Mouse (Mus musculus): ENCODE measurements at regions not wholly inside any gene's neighbourhood (a gene's known extent, or its start where the extent isn't known, plus 50 kb on each side); places are given as distances from the start of the nearest gene placed in this dataset.

DNA sequence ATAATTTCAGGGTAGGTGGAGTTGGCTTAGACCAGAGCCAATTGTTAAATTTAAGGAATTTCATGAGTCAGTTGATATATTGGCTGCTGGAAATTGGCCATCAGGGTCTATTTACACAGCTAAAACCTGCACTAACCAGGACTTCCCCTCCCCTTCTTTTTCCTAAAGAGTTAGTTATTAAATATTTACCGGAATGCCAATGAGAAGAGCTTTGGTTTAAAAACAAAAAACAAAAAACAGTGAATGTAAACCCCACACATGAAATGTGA, 294.6 kb downstream of the Epha4 start:
- no peak for DNase-seq (ENCODE audit: extremely low read depth, insufficient read length, low spot score)

DNA sequence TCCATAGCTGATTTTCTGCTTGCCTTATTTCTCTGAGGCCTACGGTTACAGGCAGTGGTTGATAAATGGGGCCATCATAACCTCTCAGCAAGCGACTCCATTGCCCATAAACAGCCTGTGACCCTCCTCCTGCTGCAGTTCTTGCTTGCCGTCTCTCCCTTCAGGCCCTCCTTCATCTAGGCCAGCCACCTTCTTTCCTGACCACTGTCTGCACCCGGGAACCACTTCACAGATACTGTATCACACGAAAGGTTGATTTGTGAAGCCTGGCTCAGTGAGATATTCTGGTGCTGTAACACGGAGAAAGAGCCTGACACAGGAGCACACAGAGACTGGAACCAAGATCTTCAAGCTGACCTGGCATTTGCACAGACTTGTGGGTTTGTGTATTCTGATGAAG, 294.1 kb downstream of the Epha4 start:
- DNase-seq (ENCODE audit: extremely low read depth, insufficient read length, low spot score): no peak

DNA sequence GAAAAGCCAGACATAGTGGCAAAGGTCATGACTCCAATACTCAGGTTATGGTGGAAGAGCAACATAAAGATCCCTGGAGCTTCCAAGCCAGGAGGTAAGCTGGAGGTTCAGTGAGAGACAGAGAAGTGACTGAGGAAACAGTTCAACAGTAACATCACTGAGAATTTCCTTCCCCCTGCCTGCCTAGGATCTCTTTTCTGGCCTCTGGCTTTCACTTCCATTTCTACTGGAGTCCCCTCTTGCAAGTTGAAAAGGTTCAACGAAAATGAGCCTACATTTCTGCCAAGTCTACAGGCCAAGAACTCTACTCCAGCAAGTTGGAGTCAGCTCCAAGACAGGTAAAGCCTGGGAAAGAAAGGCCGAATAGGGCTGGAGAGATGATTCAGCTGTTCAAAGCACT, 293.0 kb downstream of the Epha4 start:
- DNase-seq (ENCODE audit: extremely low read depth, insufficient read length, low spot score): no peak

DNA sequence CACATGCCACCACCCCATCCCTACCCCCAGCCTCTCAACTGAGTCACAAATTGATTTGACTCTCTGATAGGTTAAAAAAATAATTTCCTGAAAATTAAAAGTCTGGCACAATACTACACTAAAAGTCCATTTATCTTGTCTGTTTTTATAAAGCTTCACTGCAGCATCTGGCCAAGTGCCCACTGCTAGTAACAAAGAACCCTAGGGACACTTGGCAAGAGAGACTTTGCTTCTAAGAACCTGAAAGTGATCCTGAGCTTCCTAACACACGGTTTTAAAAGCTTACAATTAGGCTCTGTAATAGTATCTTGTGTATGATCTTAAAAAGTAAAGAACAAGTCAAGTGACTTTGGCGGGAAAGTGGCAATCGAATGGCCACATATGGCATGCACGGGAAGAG, 288.3 kb downstream of the Epha4 start:
- DNase-seq (ENCODE audit: extremely low read depth, insufficient read length, low spot score): no peak

DNA sequence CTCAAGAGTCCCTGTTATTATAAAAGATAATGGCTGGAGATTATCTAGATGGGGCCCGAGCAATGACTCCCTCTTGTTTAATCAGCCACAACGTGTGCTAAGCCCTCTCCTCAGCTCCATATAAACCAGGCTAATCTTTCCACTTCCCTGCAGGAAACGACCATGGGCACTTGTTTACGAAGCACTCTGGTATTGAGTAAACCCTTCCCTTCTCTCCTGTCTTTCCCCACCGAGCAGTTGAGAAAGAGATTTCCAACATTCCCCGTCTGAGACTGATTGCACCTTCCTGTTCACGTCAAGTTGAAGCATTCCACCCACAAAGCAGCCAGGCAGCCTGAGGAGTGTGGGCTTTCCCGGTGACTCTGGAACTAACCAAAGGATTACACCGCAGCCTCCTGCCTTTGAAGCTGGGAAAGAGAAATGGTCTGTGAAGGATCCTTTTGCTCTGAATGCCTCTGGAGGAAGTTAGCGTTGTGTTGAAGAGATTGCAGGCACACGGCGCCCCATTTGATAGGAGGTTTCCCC, 287.8 kb downstream of the Epha4 start:
- no peak for DNase-seq (ENCODE audit: extremely low read depth, insufficient read length, low spot score)

DNA sequence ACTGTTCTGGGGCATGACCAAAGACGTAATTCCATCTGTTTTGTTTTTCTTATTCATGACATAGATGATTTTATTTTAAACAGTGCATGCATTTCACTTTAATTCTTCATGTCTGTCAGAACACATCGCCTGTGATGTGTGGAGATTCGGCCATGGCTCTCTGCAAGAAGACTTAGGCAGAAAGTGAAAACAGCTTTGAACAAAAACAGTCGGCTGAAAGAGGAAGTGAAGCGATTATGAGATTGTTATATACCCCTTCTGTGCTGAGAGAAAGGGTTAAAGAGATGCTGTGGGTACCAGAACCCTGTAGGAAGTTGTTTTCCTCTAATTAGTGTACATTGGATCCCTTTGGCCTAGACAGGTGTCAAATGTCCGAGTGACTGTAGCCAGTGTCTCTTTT, 287.1 kb downstream of the Epha4 start:
- no peak for DNase-seq (ENCODE audit: extremely low read depth, insufficient read length, low spot score)

DNA sequence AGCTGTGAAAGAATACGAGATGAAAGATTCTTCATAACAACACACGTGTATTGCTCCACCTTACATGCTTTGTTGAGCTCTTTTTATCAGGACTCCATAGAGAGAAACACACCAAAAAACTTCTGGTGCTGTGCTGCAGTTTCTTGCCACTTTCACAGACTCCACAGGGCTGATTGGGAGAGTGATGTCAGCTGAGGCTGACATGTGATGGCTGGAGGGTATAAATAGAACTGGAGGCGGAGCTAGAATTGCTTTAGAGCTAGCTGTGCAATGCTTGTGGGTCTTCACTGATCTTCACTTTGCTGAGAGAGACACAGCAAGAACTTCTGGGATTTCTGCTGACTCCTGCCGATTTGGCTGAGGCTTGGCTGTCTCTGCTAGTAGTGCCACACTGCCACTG, 285.3 kb downstream of the Epha4 start:
- DNase-seq (ENCODE audit: extremely low read depth, insufficient read length, low spot score): no peak

DNA sequence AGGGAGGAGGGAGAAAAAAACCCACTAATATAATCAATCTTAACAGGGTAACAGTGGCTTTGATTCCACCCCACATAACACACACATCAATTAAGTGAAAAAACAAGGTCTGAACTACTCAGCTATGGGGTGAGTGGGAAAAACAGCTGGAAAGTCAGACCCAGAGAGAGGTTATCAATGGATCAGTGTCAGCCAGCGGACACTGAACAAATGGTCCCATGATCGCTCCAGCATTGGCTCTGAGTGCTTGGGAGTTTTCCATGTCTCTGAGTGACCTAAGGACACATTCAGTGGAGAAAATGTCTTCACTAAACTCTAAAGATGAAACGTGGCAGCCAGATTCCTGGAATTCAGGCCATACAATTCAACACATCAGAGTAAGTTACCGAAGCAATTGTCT, 281.9 kb downstream of the Epha4 start:
- no peak for DNase-seq (ENCODE audit: extremely low read depth, insufficient read length, low spot score)

DNA sequence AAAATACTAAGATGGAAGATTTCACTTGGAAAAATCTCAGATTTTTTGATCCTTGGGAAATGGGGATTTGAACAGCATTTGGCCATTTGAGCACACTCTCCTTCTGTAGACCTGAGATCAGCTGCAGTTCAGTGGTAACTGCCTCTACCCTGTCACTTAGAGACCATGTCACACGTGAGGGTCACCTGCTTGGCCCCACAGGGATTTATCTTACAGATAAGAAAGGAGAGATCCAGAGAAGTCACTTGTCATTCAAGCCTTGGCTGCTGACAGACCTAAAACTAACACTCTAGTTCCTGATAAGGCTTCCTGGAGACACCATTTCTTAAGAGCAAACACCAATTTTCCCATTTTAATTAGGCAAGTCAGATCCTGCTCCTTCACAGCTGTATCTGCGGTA, 270.2 kb downstream of the Epha4 start:
- no peak for DNase-seq (ENCODE audit: extremely low read depth, insufficient read length, low spot score)

DNA sequence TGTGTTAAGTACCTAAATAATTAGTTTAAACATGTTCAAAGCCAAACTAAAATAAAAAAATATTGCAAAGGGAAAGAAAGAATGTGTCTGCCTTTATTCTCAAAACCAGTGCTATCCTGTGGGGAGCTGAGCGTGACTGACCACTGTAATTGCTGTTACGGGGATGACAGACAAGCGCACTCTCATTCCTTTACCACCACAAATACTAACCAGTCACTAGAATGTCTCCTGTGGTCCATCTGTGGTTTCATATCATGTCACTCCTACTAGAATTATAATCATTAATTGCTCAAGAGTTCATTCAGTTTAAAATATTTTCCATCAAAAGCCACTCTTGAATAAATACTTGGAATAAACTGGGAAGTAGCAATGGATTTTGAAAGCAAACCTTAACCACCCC, 268.8 kb downstream of the Epha4 start:
- DNase-seq (ENCODE audit: extremely low read depth, insufficient read length, low spot score): no peak

DNA sequence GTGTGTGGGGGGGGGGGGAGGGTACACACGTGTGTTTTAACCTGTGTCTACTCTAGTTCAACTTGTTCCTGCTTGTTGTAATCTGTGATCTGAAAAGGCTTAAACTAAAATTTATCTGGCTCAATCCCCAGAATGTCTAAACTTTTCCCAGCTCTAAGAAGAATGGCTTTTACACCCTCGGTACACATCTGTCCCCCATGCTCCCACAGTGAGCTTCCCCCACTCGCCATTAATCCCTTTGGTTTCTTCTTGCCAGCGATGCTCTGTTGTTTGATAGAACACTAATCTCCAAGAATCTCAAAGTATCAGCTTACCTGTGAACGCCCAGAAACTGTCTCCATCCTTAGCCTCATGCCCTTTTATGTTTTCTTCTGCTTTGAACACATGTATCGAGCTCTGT, 260.6 kb downstream of the Epha4 start:
- no peak for DNase-seq (ENCODE audit: extremely low read depth, insufficient read length, low spot score)

DNA sequence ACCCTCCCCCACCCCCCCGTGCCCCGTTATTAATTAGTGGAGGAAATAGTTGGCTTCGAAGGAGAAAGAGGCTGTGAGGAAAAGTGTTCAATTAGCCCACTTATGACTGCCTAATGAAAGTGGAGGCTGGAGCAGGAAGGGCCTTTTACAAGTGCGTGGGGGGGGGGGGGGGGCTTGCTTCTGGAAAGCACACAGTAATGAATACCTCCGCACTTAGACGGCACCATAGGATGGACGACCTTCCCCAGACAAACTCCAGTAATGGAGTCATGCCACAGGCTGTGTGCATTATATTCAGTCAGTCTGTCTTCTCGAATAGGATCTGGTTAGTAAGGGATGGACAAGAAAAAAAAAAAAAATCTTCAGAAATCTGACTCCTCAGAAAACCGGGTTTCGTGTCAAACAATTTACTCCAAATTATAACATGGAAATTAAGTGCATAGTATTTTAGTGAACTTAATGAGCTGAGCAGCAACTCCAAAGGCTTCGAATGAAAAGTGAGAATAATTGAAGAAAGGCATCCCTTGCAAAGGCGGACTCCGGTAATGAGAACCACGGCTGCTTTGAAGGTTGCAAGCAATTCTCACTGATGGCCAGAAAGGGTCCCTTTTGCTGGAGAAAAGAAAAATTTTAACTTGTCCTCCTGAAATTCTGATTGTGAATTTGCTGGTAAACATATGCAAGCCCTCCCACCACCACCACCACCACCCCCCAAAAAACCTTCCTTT, 258.6 kb downstream of the Epha4 start:
- DNase-seq (ENCODE audit: extremely low read depth, insufficient read length, low spot score): no peak

DNA sequence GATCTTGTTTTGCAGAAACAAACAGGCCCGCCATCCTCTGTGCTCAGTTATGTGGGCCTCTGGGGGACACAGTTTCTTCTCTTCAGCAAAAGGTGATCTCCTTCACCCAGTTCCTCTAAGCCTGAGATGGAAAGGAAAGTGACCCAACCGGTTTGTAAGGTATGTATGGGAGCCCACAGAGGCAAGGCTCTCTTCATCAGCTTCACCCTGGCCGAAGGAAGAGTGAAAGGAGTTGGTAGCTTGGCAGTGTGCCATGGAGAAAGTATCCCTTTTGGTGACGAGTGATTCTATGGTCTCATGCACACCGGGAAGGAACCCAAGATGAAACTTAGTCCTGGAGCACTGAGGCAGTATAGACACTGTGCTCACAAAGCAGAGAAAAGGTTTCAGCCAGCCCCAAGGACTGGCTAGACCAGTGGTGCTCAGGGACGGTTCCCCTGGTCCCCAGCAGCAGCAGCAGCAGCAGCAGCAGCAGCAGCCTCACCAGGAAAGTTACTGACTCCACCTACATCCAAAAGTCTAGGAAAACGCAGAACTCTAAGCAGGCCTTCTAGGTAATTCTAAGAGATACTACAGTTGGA, 256.1 kb downstream of the Epha4 start:
- no peak for DNase-seq (ENCODE audit: extremely low read depth, insufficient read length, low spot score)

DNA sequence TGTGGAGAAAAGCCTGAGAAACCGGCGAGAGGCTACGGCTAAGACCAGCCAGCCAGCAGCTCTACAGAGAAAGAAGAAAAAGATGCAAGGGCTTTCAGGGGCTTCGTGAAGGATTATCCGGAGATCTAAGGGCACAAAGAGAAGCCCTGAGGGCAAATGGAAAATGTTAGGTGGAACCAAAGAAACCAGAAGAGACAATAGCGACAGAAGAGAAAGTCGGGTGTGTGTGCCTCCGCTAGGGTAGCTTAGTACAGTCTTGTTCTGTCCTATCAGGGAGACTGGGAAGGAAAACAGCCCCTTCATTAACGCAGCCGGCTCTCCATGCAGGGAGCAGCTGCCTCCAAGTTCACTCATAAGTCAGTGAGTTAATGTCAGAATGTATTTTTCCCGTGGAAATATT, 255.1 kb downstream of the Epha4 start:
- DNase-seq (ENCODE audit: extremely low read depth, insufficient read length, low spot score): no peak

DNA sequence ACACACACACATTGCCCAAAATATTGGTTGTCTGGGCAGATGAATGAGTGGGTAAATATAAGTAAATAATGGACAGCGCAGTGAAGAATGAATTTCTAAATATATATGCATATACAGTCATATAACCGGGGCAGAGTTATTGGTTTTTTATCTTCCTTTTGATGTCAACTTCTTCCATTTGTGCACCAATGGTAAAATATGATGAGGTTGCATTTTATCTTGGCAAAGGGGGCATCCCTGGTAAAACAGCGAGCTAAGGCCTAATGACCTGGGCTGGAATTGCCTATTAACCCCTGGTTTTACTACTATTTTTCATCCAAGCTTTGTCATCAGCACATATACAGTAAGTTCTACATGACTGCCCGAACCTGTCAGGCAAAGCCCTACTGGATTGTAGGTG, 253.2 kb downstream of the Epha4 start:
- no peak for DNase-seq (ENCODE audit: extremely low read depth, insufficient read length, low spot score)

DNA sequence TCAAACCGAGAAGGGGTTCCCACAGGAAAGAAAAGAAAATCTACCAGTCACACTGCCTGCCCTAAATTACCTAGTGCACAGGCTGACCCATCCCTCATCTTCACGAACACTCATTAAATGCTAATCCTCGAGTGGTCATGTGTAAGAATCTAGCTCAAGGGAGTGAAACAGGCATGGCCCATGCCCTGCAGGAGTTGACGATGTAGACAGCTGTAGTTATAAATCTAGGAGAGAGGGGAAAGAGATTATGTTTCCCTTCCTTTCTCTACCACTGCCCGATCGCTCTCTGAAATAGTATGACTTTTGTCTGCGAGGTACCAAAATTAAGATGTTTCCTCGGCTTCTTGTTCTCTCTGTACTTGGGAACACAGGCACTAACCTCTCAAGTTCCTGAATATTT, 249.2 kb downstream of the Epha4 start:
- DNase-seq (ENCODE audit: extremely low read depth, insufficient read length, low spot score): no peak

DNA sequence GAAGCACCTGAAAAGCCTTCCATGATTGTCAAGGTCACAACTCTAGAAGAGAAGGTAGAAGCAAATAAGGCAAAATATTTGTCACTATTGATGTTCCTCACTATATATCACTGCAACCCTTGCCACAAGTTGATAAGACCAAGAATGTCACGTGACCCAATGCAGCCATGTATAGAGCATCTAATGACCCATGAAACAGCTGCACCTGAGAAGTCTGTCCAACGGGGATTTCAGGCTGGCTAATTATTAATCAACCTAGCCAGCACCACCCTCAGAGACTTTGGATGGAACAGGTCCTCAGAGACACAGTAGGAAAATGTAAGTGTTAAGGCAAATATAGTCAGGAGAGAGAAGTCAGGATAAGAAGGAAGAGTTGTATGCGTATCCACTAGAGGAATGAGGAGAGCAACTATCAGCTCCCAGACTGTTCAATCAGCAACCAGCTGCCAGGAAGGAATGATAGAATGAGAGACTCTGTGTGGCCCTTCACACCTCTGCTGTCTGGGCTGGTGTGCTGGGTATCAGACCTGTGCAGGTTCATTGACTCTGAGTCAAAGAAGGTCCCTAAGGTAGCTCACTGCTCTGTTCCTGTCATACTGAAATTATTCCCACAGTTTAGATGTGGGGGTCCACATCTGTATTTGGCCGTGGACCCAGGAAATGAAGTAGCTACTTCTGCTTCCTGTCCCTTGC, 247.4 kb downstream of the Epha4 start:
- no peak for DNase-seq (ENCODE audit: extremely low read depth, insufficient read length, low spot score)

DNA sequence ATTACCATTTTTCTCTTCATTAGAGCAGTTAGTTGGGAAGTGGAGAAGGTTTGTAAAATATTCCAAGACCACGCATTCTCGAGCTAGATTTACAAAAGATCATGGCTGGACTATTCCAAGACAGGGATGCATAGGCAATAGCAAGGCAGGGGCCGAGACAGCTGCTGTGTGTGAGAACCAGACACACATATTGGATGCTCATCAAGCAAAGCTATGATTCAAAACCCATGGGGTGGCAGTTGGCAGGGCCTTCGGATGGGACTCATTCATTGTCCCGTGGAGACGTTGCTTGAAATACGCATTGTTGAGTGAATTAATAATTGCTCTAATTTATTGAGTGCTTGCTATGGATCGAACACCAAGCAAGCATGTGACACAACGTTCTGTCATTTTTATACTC, 239.6 kb downstream of the Epha4 start:
- DNase-seq (ENCODE audit: extremely low read depth, insufficient read length, low spot score): no peak

DNA sequence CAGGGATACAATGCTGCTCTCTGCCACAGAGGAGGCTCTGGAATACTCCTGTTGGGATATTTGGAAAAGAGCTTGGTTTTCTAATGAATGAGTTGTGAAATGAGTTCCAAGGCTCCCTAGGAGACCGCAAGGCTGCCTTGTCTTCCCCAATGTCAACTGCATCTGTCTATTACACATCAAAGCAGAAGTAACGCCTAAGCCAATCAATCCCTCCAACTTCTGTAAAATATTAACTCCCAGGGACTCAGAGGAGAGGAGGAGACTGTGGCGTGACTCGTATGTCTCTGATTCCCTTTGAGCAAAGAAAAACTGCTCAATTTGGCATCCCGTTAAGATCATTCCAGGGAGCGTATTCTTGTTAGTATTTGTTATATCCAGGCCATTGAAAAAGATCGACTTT, 235.3 kb downstream of the Epha4 start:
- DNase-seq (ENCODE audit: extremely low read depth, insufficient read length, low spot score): no peak

DNA sequence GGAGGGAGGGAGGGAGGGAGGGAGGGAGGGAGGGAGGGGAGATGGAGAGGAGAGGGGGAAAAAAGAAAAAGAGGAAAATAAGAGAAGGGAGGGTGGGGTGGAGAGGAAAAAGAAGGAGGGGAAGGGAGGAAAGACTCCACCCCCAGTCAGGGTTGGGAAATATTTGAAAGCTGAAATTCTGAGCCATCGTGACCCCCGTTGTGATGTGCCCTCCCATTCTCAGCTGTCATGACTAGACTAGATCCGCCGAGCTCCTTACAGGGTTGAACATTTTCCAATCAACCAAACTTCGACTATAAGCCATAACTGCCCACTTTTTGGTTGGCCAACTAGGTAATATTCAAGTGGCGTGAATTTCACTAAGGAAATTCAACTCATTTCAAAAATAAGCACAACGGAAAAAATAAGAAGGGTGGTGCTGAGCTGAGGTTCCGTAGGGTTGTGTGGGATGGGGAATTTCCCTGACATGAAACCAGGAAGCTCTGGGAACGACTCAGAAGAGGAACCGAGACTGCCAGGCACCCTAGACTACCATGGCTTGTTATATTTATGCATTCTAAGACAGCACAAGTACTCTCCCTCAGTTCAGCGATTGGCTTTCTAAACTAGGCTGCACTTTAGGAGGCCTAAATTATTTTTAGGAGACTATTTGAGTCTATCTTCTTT, 234.4 kb downstream of the Epha4 start:
- DNase-seq (ENCODE audit: extremely low read depth, insufficient read length, low spot score): no peak

DNA sequence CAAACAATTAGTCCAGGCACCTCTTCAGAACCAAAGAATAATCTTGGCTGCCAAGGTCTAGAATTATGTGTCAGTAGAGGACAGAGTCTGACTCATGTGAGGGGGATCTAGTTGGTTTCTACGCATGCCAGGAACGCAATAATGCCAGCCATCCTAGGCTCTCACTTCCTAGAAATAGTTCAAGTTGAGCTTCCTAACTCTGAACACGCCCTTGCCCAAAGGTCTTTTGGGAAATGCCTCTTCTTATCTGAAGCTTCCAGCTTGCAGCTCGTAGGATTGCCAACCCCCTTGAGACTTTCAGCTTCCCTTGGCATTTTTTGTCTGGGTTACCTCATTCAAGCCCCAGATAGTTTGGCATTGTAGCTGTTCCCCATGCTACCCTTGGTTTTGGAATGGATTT, 233.1 kb downstream of the Epha4 start:
- no peak for DNase-seq (ENCODE audit: extremely low read depth, insufficient read length, low spot score)

DNA sequence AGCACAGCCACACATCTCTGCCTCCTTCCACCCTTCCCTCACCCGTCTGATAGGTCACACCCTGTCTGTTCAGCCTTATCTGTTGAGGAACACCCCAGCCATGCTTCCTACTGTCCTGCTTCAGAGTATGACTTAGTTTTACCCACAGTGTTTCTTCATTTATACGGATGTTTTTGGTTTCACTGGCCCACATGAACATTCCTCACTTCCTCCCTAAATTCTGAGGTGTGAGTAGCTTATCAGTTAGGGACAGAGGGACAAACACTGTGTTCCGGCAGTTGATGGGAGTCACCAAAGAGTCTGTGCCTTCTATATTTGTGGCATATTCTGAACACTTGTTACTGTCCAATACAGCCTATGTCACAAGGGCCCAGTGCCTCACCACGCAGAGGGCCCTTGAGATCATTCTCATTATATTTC, 216.2 kb downstream of the Epha4 start:
- DNase-seq (ENCODE audit: extremely low read depth, insufficient read length, low spot score): no peak

Measured in 3134 (cell line).